In the genomic region with DNA sequence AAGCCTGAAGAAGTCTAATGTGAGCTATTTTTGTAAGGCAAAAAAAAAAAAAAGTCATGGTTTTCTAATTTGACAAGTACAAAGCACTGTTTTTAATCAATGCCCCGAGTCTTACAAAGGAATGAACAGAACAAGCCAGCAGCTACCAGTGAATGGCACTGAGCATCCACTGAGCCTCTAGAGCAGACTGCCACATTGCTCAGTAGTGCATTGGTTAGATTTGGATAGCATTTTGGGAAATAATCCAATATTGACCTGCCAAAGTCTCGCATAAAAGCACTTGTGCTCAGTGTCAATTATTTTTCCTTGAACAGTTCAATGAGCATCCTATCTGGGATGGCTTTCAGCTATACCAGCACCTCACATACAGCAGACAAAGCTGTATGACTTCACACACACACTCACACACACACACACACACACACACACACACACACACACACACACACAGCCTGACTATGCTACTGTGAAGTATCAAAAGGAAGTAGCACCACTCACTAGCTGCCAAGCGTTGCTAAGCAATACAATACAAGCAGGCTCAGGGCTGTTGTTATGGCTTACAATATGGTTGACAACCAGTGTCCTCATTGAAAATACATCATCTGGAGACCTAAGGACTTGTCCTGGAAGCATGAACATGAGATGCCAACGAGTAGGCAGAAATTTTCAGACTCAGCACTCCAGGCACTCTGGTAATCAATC, we compare ENCODE assay signal across 16 mouse cellular contexts.
DNase-seq lines count a peak whose midpoint lies in the region; ATAC-seq lines count a peak whose summit lies in the region.
"Had no signal": no experiment of that assay in that cellular context is flagged by ENCODE, and none has a peak within 500 bp of the region (broad histone marks: within the 10 kb centered on the region; RNA-seq: fewer than 3 reads in every experiment).

No protein-coding gene starts in this region.

- H3K4me1 ChIP-seq in midbrain, embryonic 13.5 days (replicated peaks): 0 out of 2 replicates have a peak, but pooled peaks cover 6% of the 10 kb centered on the region
- no peaks in the 10 kb centered on the region for H3K4me1 ChIP-seq in midbrain, embryonic 11.5 days (ENCODE audit: control insufficient read depth, insufficient read depth, low read length)
- H3K4me1 ChIP-seq in forebrain, embryonic 15.5 days: peaks cover 10% of the 10 kb centered on the region
- H3K4me1 ChIP-seq in midbrain, embryonic 14.5 days (ENCODE audit: control insufficient read depth, insufficient read depth, low read length): no peaks in the 10 kb centered on the region
- H3K4me1 ChIP-seq: embryonic facial prominence, embryonic 13.5 days; limb, embryonic 13.5 days; neural tube, embryonic 13.5 days had no signal

- no peak overlapping the region for H3K27ac ChIP-seq in midbrain, embryonic 13.5 days
- H3K27ac ChIP-seq in midbrain, embryonic 11.5 days (ENCODE audit: low read depth, low read length): no peak overlapping the region
- peak overlapping the region; percentile 35; the same call in 1 of the 2 replicates for H3K27ac ChIP-seq in forebrain, embryonic 15.5 days (replicated peaks)
- H3K27ac ChIP-seq in midbrain, embryonic 14.5 days (replicated peaks; ENCODE audit: low read depth, low read length): no peak overlapping the region
- H3K27ac ChIP-seq: embryonic facial prominence, embryonic 13.5 days; limb, embryonic 13.5 days; neural tube, embryonic 13.5 days had no signal

- no peaks in the 10 kb centered on the region for H3K27me3 ChIP-seq in midbrain, embryonic 13.5 days
- no peaks in the 10 kb centered on the region for H3K27me3 ChIP-seq in midbrain, embryonic 11.5 days (ENCODE audit: control insufficient read depth, insufficient read depth, low read length)
- H3K27me3 ChIP-seq in forebrain, embryonic 15.5 days: no peaks in the 10 kb centered on the region
- H3K27me3 ChIP-seq in midbrain, embryonic 14.5 days (ENCODE audit: control insufficient read depth, insufficient read depth, low read length): no peaks in the 10 kb centered on the region
- H3K27me3 ChIP-seq: embryonic facial prominence, embryonic 13.5 days; limb, embryonic 13.5 days; neural tube, embryonic 13.5 days had no signal

- 69% methylated on average over 4 of the region's 4 CpGs for WGBS in midbrain, embryonic 13.5 days
- WGBS in midbrain, embryonic 11.5 days: 77% methylated on average over 4 of the region's 4 CpGs
- 22% methylated on average over 4 of the region's 4 CpGs for WGBS in forebrain, embryonic 15.5 days
- 56% methylated on average over 4 of the region's 4 CpGs for WGBS in midbrain, embryonic 14.5 days

- H3K4me2 ChIP-seq in midbrain, embryonic 13.5 days (replicated peaks): no peak overlapping the region
- no peak overlapping the region for H3K4me2 ChIP-seq in midbrain, embryonic 11.5 days
- no peak overlapping the region for H3K4me2 ChIP-seq in forebrain, embryonic 15.5 days (replicated peaks)
- no peak overlapping the region for H3K4me2 ChIP-seq in midbrain, embryonic 14.5 days (ENCODE audit: low read length)
- H3K4me2 ChIP-seq: embryonic facial prominence, embryonic 13.5 days; limb, embryonic 13.5 days; neural tube, embryonic 13.5 days had no signal

- H3K4me3 ChIP-seq in midbrain, embryonic 13.5 days (replicated peaks): no peak overlapping the region
- H3K4me3 ChIP-seq in midbrain, embryonic 11.5 days (ENCODE audit: low read depth, low read length): no peak overlapping the region
- H3K4me3 ChIP-seq in forebrain, embryonic 15.5 days: no peak overlapping the region
- H3K4me3 ChIP-seq in midbrain, embryonic 14.5 days (replicated peaks; ENCODE audit: low read depth, low read length): no peak overlapping the region
- H3K4me3 ChIP-seq: embryonic facial prominence, embryonic 13.5 days; limb, embryonic 13.5 days; neural tube, embryonic 13.5 days had no signal

- H3K9me3 ChIP-seq in midbrain, embryonic 13.5 days: no peaks in the 10 kb centered on the region
- H3K9me3 ChIP-seq in midbrain, embryonic 11.5 days (ENCODE audit: control insufficient read depth, low read length): no peaks in the 10 kb centered on the region
- no peaks in the 10 kb centered on the region for H3K9me3 ChIP-seq in forebrain, embryonic 15.5 days
- H3K9me3 ChIP-seq in midbrain, embryonic 14.5 days (ENCODE audit: control insufficient read depth, low read length): no peaks in the 10 kb centered on the region
- H3K9me3 ChIP-seq: embryonic facial prominence, embryonic 13.5 days; limb, embryonic 13.5 days; neural tube, embryonic 13.5 days had no signal

- no peaks in the 10 kb centered on the region for H3K36me3 ChIP-seq in midbrain, embryonic 13.5 days
- H3K36me3 ChIP-seq in midbrain, embryonic 11.5 days (ENCODE audit: control insufficient read depth, insufficient read depth, low read length): no peaks in the 10 kb centered on the region
- no peaks in the 10 kb centered on the region for H3K36me3 ChIP-seq in forebrain, embryonic 15.5 days
- H3K36me3 ChIP-seq in midbrain, embryonic 14.5 days (ENCODE audit: control insufficient read depth, insufficient read depth, low read length): no peaks in the 10 kb centered on the region
- H3K36me3 ChIP-seq: embryonic facial prominence, embryonic 13.5 days; limb, embryonic 13.5 days; neural tube, embryonic 13.5 days had no signal

- peak; percentile 28 to 29 for DNase-seq in cerebellum, postnatal 10 days
- no peak for DNase-seq in cerebellum, adult 11 months
- no peak for DNase-seq in midbrain, embryonic 11.5 days (ENCODE audit: low spot score, missing footprints)
- DNase-seq in midbrain, embryonic 14.5 days: peak; percentile 26
- no peak for DNase-seq in gastrocnemius, postnatal 4 days (ENCODE audit: low spot score in 2 of 2)
- no peak for DNase-seq in cerebellum, postnatal 4 days (ENCODE audit: low spot score in 2 of 2)
- DNase-seq: adrenal gland, postnatal 14 days; kidney, adult 11 months; kidney, postnatal 36 days; lung, postnatal 14 days; thymus, postnatal 25 days had no signal

- H3K9ac ChIP-seq in midbrain, embryonic 13.5 days (replicated peaks): no peak overlapping the region
- no peak overlapping the region for H3K9ac ChIP-seq in midbrain, embryonic 11.5 days (ENCODE audit: low read length)
- H3K9ac ChIP-seq in forebrain, embryonic 15.5 days (replicated peaks): no peak overlapping the region
- no peak overlapping the region for H3K9ac ChIP-seq in midbrain, embryonic 14.5 days (replicated peaks; ENCODE audit: low read length)
- H3K9ac ChIP-seq: embryonic facial prominence, embryonic 13.5 days; limb, embryonic 13.5 days; neural tube, embryonic 13.5 days had no signal

- ATAC-seq in midbrain, embryonic 13.5 days: peak; percentile 79
- ATAC-seq in midbrain, embryonic 11.5 days (ENCODE audit: low FRiP score): no peak
- peak; percentile 91 for ATAC-seq in forebrain, embryonic 15.5 days (replicated peaks)
- ATAC-seq in midbrain, embryonic 14.5 days (ENCODE audit: low FRiP score, low TSS enrichment): peak; percentile 46

Comparison
In these comparisons a context has a peak if more than half of its experiments do, and no peak if none do; other contexts are left out.
1. DNase-seq: peak in cerebellum, postnatal 10 days (2 of 2) and midbrain, embryonic 14.5 days (single experiment); none in cerebellum, adult 11 months (single experiment), midbrain, embryonic 11.5 days (single experiment), gastrocnemius, postnatal 4 days (0 of 2) and cerebellum, postnatal 4 days (0 of 2).